Comparison of ENCODE assay signal across 8 mouse cellular contexts in the genomic region with DNA sequence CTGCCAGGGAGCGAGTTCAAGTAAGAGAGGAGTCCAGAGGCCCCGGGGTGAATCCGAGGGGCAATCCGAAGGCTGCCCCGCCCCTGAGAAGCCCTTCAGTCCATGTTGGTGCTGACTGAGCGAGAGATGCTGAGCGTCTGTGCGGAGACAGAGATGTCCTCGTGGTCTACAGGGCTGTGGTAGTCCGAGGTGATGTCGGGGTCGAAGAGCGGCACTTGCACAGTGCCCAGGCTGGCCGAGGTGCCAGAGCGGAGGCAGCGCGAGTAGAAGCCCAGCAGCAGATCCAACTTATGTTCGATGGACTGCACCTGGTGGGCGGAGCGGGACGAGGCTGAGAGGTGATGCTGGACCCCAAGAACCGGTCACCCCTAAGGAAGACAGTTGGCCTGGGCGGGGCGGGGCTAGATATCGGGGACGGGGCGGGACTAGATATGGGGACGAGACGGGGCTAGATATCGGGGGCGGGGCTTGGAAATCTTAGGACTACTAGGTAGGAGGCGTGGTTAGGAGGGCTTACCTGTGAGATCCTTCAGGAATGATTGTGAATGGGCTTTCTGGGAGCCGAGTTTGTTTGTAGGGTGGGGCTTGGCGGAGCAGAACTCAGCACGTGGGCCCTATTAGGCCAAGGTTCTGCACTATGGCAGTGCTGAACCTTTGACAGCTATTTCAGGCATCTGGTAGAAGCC. TPM values are rescaled to one million over a fixed set of nuclear protein-coding genes. Genes with fewer than 3 reads are reported as not detected.
DNase-seq lines count a peak whose midpoint lies in the region; ATAC-seq and TF ChIP-seq lines count a peak whose summit lies in the region.

No protein-coding gene starts in this region.

- WGBS in heart, embryonic 14.5 days, result 12% methylated on average over 35 of the region's 35 CpGs
- WGBS in hindbrain, postnatal 0 days, result 34% methylated on average over 35 of the region's 35 CpGs
- WGBS in midbrain, embryonic 12.5 days, result 17% methylated on average over 34 of the region's 35 CpGs

- peaks cover 43% of the 10 kb centered on the region for H3K27me3 ChIP-seq in heart, embryonic 14.5 days (ENCODE audit: control insufficient read depth, insufficient read depth, low read length)
- H3K27me3 ChIP-seq in hindbrain, postnatal 0 days (ENCODE audit: insufficient read depth, low read length), result no peaks in the 10 kb centered on the region
- H3K27me3 ChIP-seq in midbrain, embryonic 12.5 days, result peaks cover 50% of the 10 kb centered on the region

- no peak overlapping the region for H3K27ac ChIP-seq in heart, embryonic 14.5 days (replicated peaks in 1 of 2; ENCODE audit: control insufficient read depth in 1 of 2, insufficient read depth in 1 of 2, low read depth in 2 of 2, low read length in 2 of 2)
- no peak overlapping the region for H3K27ac ChIP-seq in hindbrain, postnatal 0 days
- no peak overlapping the region for H3K27ac ChIP-seq in midbrain, embryonic 12.5 days (replicated peaks)

- peaks cover 0 to 5% of the 10 kb centered on the region in 2 experiments; a peak in 1 of 4 replicates for H3K4me1 ChIP-seq in heart, embryonic 14.5 days (ENCODE audit: control insufficient read depth in 2 of 2, insufficient read depth in 2 of 2, low read length in 2 of 2)
- H3K4me1 ChIP-seq in hindbrain, postnatal 0 days (ENCODE audit: insufficient read depth, low read length), result no peaks in the 10 kb centered on the region; the same call in 1 of the 2 replicates
- H3K4me1 ChIP-seq in midbrain, embryonic 12.5 days, result 0 out of 2 replicates have a peak, but pooled peaks cover 3% of the 10 kb centered on the region

- H3K9ac ChIP-seq in heart, embryonic 14.5 days (ENCODE audit: low read length), result no peak overlapping the region
- no peak overlapping the region for H3K9ac ChIP-seq in hindbrain, postnatal 0 days (replicated peaks; ENCODE audit: low read length)
- no peak overlapping the region for H3K9ac ChIP-seq in midbrain, embryonic 12.5 days (replicated peaks)

- peak overlapping the region in 1 of 2 experiments; percentile 11; a peak in 1 of 4 replicates for H3K4me3 ChIP-seq in heart, embryonic 14.5 days (ENCODE audit: control insufficient read depth in 1 of 2, insufficient read depth in 1 of 2, low read depth in 1 of 2, low read length in 2 of 2)
- H3K4me3 ChIP-seq in hindbrain, postnatal 0 days (ENCODE audit: low read length), result no peak overlapping the region
- H3K4me3 ChIP-seq in midbrain, embryonic 12.5 days, result 0 out of 2 replicates have a peak overlapping the region, but pooled peaks have one; percentile 10

- H3K36me3 ChIP-seq in heart, embryonic 14.5 days (ENCODE audit: control insufficient read depth, insufficient read depth, low read length), result no peaks in the 10 kb centered on the region
- no peaks in the 10 kb centered on the region for H3K36me3 ChIP-seq in hindbrain, postnatal 0 days (ENCODE audit: insufficient read depth, low read length)
- peaks cover 5% of the 10 kb centered on the region; the same call in 1 of the 2 replicates for H3K36me3 ChIP-seq in midbrain, embryonic 12.5 days

- ATAC-seq in heart, embryonic 14.5 days (ENCODE audit: insufficient number of reproducible peaks, insufficient read depth, low FRiP score, low read depth), result no peak
- ATAC-seq in hindbrain, postnatal 0 days, result no peak
- no peak for ATAC-seq in midbrain, embryonic 12.5 days (ENCODE audit: low FRiP score, low read depth)

- TF ChIP-seq CTCF in hindbrain, postnatal 0 days (IDR thresholded peaks at IDR 0.05; ENCODE audit: low read depth), result no peak

- H3K4me2 ChIP-seq in heart, embryonic 14.5 days (ENCODE audit: low read length), result peak overlapping the region; percentile 35
- H3K4me2 ChIP-seq in hindbrain, postnatal 0 days (ENCODE audit: low read depth, low read length), result 0 out of 2 replicates have a peak overlapping the region, but pooled peaks have one; percentile 21
- peak overlapping the region; percentile 41 for H3K4me2 ChIP-seq in midbrain, embryonic 12.5 days (replicated peaks)

- DNase-seq in heart, postnatal 4 days, result no peak
- peak; percentile 52 for DNase-seq in ZHBTc4 (ENCODE audit: low read depth, low spot score)
- DNase-seq in hindbrain, postnatal 0 days (ENCODE audit: low spot score), result no peak
- DNase-seq in left cerebral cortex, adult 8-10 months (ENCODE audit: low spot score in 2 of 2), result no peak
- no peak for DNase-seq in cerebellum, postnatal 14 days
- no peak for DNase-seq in cerebellum, postnatal 10 days

- H3K9me3 ChIP-seq in heart, embryonic 14.5 days (ENCODE audit: control insufficient read depth, low read length), result no peaks in the 10 kb centered on the region
- no peaks in the 10 kb centered on the region for H3K9me3 ChIP-seq in hindbrain, postnatal 0 days (ENCODE audit: low read length)
- H3K9me3 ChIP-seq in midbrain, embryonic 12.5 days, result no peaks in the 10 kb centered on the region

RNA-seq across cellular contexts. Expression of a gene that starts 31.6 kb away (rescaled TPM):
- polyA plus RNA-seq in heart, embryonic 14.5 days (2014; fragmentation: Nextera tagmentation; extraction: Ambion mirVana), result 24.2 and 27.1 TPM in 2 replicates
- 10 to 100 TPM; 78.9 to 84.3 TPM for total RNA-seq in heart, postnatal 4 days (2021)
- 11.1 and 11.7 TPM in 2 replicates for total RNA-seq in hindbrain, postnatal 0 days (2014; rRNA removed)
- polyA plus RNA-seq in hindbrain, postnatal 0 days (2015; fragmentation: Nextera tagmentation; extraction: Ambion mirVana), result 5.3 and 5.4 TPM in 2 replicates
- 5.3 and 5.4 TPM in 2 replicates for polyA plus RNA-seq in midbrain, embryonic 12.5 days (2016; fragmentation: Nextera tagmentation; extraction: Ambion mirVana)
- total RNA-seq in left cerebral cortex, adult 8-10 months (2022), result 10 to 100 TPM; 14.1 to 18.0 (median 17.1) TPM

RNA-seq across cellular contexts. Expression of a gene that starts 50.5 kb away (rescaled TPM):
- 0.24 and 0.54 TPM in 2 replicates for polyA plus RNA-seq in heart, embryonic 14.5 days (2014; fragmentation: Nextera tagmentation; extraction: Ambion mirVana)
- total RNA-seq in heart, postnatal 4 days (2021), result 1 to 10 TPM; 2.7 to 2.9 TPM
- 12.4 and 13.9 TPM in 2 replicates for total RNA-seq in hindbrain, postnatal 0 days (2014; rRNA removed)
- 4.9 and 5.0 TPM in 2 replicates for polyA plus RNA-seq in hindbrain, postnatal 0 days (2015; fragmentation: Nextera tagmentation; extraction: Ambion mirVana)
- polyA plus RNA-seq in midbrain, embryonic 12.5 days (2016; fragmentation: Nextera tagmentation; extraction: Ambion mirVana), result 3.1 and 3.7 TPM in 2 replicates
- 1 to 10 TPM; 7.5 to 9.1 (median 7.7) TPM for total RNA-seq in left cerebral cortex, adult 8-10 months (2022)
